Mouse (Mus musculus) liver, postnatal 0 days (tissue): Measurements from ENCODE around the gene Osbpl2.

Experiments used
- CTCF ChIP-seq: sonication (generic); IDR thresholded peaks from 2 replicates; pipeline ENCODE4 v1.5.1; 2016; ENCODE audit warnings: antibody characterized with exemption, low read depth
- EP300 ChIP-seq: IDR thresholded peaks from 2 replicates; pipeline ENCODE4 v1.6.1; 2016; ENCODE audit warnings: antibody characterized with exemption, low read depth, mild to moderate bottlenecking

DNA sequence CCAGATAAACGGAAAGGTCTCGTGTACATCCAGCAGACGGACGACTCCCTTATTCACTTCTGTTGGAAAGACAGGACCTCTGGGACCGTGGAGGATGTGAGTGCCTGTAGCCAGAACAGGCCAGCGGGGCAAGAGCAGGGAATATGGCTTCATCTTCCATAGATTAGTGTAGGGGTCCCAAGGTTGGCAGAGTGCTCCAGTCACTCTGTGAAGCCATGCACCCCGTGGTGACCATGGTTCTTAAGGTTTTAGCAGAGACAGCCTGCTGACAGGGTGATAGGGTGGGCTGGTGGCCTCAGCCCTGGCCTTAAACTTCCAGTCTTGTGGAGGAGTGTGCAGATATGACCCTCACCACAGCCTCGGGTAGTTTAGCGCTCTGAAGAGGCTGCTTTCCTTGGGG is 53.0 kb downstream of the Osbpl2 start:
- TF ChIP-seq EP300 (no peak), CTCF (no peak)
